Mouse (Mus musculus): ENCODE measurements around the gene ccdc198.
"Not testable (repeated sequence)": the region's sequence is repeated elsewhere in the genome, so short reads cannot be mapped to it uniquely, and the experiment has no call there.

Gene ccdc198

GRCm38 (mm10) chr14:49245126-49245714, at the start of gene ccdc198:
Gene ccdc198, minus strand, starts transcription at chr14:49245474.
- peak; percentile 91 for DNase-seq

- no peak for DNase-seq
Observed at GRCm38 (mm10) chr14:49293802-49294449, 48.7 kb upstream of the ccdc198 start.

GRCm38 (mm10) chr14:49290029-49290745, 44.9 kb upstream of the ccdc198 start:
- DNase-seq = no peak

- peak; percentile 54 for DNase-seq
Observed at GRCm38 (mm10) chr14:49283784-49284655, 38.7 kb upstream of the ccdc198 start.

- no peak for DNase-seq
Observed at GRCm38 (mm10) chr14:49278880-49279279, 33.6 kb upstream of the ccdc198 start.

- DNase-seq = not testable (repeated sequence)
Observed at GRCm38 (mm10) chr14:49278479-49278878, 33.2 kb upstream of the ccdc198 start.

GRCm38 (mm10) chr14:49277642-49278041, 32.4 kb upstream of the ccdc198 start:
- DNase-seq = peak; percentile 5

- no peak for DNase-seq
Observed at GRCm38 (mm10) chr14:49275376-49275775, 30.1 kb upstream of the ccdc198 start.

GRCm38 (mm10) chr14:49265286-49266002, 20.2 kb upstream of the ccdc198 start:
- DNase-seq = no peak

GRCm38 (mm10) chr14:49241522-49241921, 3.8 kb downstream of the ccdc198 start:
- DNase-seq = no peak

- DNase-seq = peak; percentile 71
Observed at GRCm38 (mm10) chr14:49238206-49238605, 7.1 kb downstream of the ccdc198 start.

- peak; percentile 56 for DNase-seq
Observed at GRCm38 (mm10) chr14:49234788-49235515, 10.3 kb downstream of the ccdc198 start.

- DNase-seq = no peak
Observed at GRCm38 (mm10) chr14:49231845-49232244, 13.4 kb downstream of the ccdc198 start.

GRCm38 (mm10) chr14:49226986-49227385, 18.3 kb downstream of the ccdc198 start:
- no peak for DNase-seq

GRCm38 (mm10) chr14:49226471-49226870, 18.8 kb downstream of the ccdc198 start:
- no peak for DNase-seq

GRCm38 (mm10) chr14:49221771-49222170, 23.5 kb downstream of the ccdc198 start:
- DNase-seq = no peak

- not testable (repeated sequence) for DNase-seq
Observed at GRCm38 (mm10) chr14:49219466-49220022, 25.7 kb downstream of the ccdc198 start.

- DNase-seq = no peak
Observed at GRCm38 (mm10) chr14:49218677-49219076, 26.6 kb downstream of the ccdc198 start.

- DNase-seq = not testable (repeated sequence)
Observed at GRCm38 (mm10) chr14:49210215-49210614, 35.1 kb downstream of the ccdc198 start.

GRCm38 (mm10) chr14:49201073-49201778, 44.0 kb downstream of the ccdc198 start:
- no peak for DNase-seq
